Mouse (Mus musculus) v-Abl transformed pro-B cells (cell line): ENCODE measurements around the gene Gm9821.

ENCODE experiments used
- in situ Hi-C, 2 experiments: fragments of 400-800 bp; cut with MboI; formaldehyde crosslinking; loops; one replicate each; pipeline ENCODE4 v1.15.1; 2025; ENCODE audit not compliant: unreplicated experiment in 2 of 2

Gm9821 gene

DNA sequence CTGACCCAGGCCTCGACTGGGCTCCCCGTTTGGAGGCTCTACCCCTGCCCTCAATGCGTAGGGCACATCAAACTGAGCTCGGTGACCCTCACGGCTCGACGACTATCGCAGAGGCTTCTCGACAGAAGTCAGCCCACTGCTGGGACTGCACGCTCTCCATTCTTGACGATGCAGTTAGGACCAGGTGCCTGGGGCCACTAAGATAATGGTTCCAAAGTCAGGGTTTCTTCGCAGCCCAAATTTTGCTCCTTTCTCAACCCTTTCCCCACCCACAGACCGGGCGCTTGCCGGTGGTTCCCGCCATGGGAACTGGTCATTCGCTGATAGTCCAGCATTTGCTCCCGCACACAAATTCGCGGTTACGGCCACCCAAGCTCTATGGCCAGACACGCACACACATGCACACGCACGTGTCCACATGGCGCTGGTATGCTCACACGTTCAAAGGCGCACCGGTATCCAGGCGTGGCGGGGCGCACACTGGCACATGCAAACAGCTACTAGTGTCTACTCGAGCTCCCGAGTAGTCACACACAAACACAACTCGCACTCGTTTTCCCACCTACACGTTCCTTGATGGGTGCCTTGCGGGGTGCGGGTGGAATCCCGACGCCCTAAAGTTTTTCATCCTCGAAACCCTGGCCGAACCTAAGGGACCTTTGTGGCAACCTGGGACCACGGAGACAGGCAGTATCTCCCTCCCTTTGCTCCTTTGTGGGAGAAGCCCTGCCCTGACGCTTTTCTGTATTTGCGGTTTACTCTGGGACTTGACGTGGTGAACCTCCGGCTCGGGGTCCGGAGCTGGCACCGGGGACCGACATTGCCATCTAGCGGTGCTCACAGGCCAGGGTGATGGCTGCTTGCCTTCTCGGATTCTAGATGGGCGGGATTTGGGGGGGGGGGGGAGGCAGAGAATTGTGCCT, 21.8 kb upstream of the Gm9821 start:
- in situ Hi-C loops: loop anchor here (5.0 to 25.0 kb wide), 2 partner anchors 321 to 636 kb away; no protein-coding TSS in a partner anchor

DNA sequence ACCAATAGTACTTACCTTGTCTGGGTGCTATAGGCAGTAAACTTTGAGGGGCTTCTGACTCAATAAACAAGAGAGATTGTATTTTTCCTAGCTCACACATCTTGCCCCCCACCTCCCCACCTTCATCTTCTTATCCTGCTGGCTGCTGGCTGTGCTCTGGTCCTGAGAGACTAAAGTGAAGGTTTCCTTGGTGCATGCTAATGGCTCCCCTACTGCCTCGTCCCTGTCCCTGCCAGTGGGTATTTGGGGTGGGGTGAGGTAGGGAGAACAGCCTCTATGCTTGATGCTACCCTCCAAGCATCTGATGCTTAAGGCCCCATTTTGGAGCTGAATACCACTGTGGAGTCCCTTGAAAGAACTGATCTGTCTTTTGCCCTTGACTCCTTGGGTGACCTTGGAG, 20.8 kb upstream of the Gm9821 start:
- in situ Hi-C loops: loop anchor here (5.0 to 25.0 kb wide), 4 partner anchors 133 to 637 kb away; no protein-coding TSS in a partner anchor

DNA sequence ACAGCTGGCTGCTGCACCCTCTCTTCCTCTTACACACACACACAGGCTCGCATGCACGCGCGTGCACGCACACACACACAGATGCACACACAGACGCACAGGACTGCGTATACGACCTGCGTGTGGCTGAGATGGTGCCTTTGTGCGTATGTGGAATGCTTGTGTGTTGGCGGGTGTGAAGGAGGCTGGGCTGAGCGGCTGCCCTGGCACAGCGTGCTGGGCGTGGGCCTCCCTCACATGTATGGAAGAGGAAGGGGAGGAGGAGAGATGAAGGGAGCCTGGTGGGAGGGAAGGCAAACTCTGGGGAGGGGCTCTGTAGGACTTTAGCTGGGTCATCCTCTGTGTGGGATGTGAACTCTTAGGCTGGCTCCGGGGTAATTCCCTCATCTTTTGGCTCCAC, 20.1 kb upstream of the Gm9821 start:
- in situ Hi-C loops: loop anchor here (5.0 kb wide), 2 partner anchors 132 to 143 kb away; no protein-coding TSS in a partner anchor

DNA sequence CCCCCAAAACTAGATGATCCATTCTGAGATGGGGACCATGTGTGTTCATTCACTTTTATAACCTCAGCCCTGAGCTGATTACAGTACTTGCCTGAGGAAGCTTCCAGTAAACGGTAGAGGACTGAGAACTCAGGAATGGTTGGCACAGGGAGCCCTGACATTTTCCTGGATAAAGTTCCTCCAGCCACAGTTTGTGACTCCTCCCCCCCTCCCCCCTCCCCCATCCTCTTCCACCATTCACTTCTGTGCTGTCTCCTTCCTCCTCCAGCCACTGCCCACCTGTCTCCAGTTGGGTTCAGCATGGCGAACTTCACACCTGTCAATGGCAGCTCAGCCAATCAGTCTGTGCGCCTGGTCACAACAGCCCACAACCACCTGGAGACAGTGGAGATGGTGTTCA, 18.6 kb upstream of the Gm9821 start, which contains the start of gene Chrm4:
Gene Chrm4, plus strand, starts transcription at position 301 of the 400 bp plus-strand sequence.
- in situ Hi-C loops: loop anchor here (5.0 kb wide), 2 partner anchors 130 to 145 kb away; no protein-coding TSS in a partner anchor

DNA sequence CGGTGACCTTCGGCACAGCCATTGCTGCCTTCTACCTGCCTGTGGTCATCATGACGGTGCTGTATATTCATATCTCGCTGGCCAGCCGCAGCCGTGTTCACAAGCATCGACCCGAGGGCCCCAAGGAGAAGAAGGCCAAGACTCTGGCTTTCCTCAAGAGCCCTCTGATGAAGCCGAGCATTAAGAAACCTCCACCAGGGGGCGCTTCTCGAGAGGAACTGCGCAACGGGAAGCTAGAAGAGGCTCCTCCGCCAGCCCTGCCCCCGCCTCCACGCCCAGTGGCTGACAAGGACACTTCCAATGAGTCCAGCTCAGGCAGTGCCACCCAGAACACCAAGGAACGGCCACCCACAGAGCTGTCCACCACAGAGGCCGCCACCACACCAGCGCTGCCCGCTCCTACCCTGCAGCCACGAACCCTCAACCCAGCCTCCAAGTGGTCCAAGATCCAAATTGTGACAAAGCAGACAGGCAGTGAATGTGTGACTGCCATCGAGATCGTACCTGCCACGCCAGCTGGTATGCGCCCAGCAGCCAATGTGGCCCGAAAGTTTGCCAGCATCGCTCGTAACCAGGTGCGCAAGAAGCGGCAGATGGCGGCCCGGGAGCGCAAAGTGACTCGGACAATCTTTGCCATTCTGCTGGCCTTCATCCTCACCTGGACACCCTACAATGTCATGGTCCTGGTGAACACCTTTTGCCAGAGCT, 17.5 kb upstream of the Gm9821 start:
- in situ Hi-C loops: loop anchor here (5.0 kb wide), 2 partner anchors 129 to 146 kb away; no protein-coding TSS in a partner anchor

DNA sequence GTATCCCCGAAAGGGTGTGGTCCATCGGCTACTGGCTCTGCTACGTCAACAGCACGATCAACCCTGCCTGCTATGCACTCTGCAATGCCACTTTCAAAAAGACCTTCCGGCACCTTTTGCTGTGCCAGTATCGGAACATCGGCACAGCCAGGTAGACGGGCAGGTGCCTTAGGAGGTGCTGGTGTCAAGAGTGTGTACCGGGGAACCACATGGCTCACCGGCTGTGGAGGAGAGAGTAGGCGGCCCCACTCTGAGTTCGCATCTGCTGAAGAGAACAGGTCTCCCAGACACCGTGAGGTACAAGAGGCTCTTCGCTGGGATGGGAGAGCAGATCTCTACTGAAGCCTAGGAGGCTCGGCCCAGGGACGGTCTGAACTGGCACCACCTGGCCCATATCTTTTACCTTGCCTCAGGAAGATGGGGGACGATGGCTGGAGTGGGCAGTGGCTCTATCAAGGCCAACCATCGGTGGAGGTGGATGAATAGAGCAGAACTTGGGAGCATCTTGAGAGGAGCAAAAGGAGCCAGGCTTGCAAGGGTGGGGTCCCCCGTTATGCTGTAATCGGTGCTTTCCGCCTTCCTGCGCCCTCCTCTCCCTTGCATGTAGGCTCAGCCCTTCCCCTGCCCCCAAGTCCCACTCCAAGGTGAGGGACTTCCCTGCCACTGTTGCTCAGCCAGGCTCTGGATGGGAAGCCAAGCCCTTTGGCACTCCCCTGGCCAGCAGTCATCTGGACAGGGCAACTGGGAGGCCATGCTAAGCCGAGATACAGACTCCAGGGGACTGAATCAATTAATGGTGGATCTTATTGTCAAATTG, 16.8 kb upstream of the Gm9821 start:
- in situ Hi-C loops: loop anchor here (5.0 kb wide), 2 partner anchors 129 to 146 kb away; no protein-coding TSS in a partner anchor

DNA sequence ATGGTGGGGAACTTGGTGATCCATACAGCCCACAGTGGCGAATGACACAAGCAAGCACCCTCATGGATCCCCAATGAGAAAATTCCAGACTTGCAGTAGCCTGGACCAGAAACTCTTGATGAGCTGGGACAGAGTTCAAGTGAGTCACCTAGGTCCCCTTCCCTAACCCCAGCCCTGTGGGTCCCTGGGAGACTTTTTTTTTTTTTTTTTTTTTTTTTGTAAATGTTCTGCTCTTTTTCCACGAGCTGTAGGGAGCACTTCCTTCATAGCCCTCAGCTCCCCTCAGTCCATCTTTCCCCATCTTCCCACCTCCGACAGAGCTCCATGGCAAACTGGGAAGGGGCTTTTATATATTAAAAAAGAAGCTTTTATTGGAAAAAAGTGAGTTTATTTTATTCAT, 16.0 kb upstream of the Gm9821 start:
- in situ Hi-C loops: loop anchor here (5.0 kb wide), 2 partner anchors 128 to 147 kb away; no protein-coding TSS in a partner anchor

DNA sequence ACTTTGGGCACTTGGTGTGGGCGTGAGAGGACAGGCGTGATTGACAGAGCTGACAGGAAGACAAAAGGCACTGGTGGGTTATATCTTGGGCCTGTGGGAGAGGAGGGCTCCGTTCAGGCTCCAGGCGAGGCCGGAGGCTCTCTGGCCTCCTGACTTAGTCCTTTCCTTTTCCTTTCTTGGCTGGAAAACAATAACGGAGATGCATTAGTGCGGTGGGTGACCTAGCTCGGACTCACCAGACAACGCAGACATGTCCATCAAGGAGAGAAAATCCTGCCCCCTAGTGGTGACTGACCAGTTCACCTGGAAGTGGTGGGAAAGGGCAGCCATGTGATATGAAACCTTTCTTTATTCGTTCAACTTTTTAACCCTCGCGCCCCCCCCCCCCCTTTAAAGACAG, 15.6 kb upstream of the Gm9821 start:
- in situ Hi-C loops: loop anchor here (5.0 kb wide), 2 partner anchors 127 to 148 kb away; no protein-coding TSS in a partner anchor

DNA sequence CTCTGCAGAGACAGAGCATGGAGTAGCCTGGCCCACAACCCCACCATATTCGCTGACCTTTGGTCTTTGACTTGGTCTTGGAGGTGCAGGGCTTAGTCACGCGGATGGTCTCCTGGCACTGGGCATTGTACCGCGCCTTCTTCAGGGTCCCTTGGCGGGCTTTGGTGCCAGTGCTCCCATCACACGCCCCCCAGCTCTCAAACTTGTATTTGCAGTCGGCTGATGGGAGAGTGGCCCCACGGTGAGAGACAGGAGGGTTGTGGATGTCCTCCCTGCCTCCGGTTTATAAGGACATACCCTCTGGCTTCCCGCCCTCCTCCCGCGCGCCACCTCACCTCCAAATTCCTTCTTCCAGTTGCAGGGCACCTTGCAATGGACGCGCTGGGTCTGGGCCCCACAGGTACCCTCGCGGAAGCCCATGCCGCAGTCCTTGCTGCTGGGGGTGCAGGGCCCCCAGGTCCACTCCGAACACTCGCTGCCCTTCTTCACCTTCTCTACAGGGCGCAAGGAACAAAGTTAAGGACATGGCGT, 14.7 kb upstream of the Gm9821 start:
- in situ Hi-C loops: no loop called here

DNA sequence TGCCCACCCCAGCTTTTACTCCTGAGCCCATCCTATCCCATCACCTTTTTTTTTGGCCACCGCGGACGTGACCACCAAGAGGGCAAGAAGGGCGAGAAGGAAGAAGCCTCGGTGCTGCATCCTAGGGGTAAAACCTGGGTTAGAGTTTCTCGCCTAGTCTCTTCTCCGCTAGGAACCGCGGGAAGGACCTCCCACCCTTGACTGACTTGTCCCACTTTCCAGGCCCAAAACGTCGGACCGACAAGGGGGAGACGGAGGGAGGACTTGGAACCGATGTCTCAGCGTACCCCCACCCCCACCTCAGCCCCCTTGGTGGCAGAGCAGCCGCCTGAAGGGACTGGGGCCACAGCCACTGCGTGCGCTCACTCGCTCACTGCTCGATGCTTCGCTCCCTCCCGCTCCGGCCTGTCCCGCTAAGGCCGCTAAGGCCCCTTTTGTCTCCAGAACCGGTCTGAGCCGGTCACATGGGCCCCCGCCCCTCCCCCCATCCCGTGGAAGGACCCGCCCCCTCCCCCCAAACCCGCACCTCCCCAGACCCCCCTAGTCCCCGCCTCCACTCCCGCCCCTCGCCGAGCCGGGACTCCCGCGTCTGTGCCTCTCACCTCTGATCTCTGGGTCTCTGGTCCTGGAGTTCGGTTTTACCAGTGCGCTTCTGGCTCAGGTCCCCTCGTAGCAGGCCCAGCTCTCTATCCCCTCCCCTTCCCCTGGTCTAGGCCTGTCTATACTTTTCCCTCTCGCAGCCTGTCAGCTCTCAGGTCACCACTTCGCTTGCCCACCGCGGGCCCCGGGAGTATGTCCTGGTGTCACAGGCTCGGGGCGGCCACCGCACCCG, 14.0 kb upstream of the Gm9821 start:
- in situ Hi-C loops: no loop called here

DNA sequence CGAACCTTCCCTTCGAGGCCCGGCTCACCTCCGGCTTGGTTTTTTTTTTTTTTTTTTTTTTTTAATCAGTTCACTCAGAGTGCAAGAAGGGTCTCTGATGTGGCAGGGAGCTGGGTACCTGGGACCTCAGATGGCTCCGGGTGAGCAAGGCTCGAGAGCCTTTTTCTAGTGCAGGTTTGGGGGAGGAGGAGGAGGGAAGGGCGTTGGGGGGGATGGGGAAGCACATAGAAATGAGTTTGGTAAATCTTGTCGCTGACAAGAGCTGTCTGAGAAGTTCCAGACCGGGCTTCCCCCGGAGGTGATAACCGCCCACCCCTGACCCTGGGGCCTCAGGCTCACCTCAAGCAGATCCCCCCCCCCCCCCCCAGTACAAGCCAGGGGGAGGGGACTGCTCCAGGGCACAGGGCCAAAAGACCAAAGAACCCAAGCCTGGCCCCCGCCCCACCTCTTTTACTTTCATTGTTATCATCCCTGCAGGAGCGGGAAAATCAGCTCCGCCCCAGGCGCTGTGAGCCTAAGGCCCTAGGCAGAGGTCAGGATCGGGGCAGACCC, 13.3 kb upstream of the Gm9821 start, which contains the start of gene Mdk:
Gene Mdk, minus strand, starts transcription at position 138 of the 552 bp plus-strand sequence.
- in situ Hi-C loops: no loop called here

DNA sequence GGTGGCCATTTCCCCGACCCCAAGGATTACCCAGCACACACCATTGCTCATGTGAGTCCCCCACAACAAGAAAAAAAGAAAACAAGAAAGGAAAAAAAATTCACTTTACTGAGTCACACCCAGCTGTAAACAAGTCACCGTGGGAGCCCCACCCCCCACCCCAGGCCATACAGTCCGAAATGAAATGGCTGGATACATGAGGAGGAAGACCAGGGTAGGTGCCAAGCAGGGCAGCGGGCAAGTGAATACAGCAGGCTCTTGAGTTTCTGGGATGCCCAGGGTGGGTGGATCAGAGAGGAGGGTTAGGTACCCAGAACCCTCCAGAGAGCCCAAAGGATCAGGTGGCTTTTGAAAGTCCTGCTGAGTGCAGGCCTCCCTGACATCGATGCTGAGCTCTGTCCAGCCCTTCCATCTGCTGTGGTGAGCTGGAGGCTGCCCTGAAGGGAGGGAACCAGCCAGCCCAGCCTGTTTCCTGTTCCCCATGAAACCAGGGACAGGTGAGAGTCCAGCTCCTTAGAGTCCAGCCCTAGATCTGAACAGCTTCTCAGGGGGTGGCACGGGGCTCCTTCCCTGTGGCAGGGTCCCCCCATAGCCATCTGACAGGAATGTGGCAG, 12.7 kb upstream of the Gm9821 start:
- in situ Hi-C loops: no loop called here

DNA sequence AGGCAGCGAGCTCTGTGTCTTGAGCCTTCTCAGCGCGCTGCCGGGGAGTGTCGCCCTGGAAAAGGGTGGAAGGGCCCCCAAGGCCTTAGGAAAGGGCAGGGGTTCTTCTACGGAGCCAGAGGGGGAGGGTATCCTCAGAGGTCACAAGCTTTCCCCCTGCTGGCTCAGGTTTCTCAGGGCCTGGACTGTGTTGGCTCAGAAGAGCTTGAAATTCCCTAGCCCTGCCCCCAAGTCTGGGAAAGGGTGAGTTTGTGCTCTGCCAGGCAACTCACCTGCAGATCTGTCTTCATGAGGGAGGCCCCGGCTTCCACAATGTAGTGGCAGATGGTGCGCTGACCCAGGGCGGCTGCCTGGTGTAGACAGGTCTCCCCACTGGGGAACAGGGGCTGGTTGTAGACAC, 12.0 kb upstream of the Gm9821 start:
- in situ Hi-C loops: no loop called here

DNA sequence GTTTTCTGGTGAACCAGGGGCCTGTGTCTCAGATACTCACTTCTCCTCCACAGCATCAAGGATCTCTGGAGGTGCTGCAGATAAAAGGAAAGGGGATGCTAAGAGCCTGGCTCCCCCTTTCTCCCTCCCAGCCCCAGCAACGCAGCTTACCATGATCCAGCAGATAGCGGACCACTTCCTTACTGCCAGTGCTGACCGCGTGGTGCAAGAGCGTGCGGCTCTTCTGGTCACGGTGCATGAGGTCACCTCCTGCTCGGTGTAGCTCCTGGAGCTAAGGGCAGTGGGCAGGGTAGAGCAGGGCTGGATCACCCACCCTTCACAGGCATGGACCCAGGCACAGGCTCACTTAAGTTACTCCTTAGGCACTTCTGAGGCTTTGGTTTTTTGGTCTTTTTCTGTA, 11.5 kb upstream of the Gm9821 start:
- in situ Hi-C loops: no loop called here

DNA sequence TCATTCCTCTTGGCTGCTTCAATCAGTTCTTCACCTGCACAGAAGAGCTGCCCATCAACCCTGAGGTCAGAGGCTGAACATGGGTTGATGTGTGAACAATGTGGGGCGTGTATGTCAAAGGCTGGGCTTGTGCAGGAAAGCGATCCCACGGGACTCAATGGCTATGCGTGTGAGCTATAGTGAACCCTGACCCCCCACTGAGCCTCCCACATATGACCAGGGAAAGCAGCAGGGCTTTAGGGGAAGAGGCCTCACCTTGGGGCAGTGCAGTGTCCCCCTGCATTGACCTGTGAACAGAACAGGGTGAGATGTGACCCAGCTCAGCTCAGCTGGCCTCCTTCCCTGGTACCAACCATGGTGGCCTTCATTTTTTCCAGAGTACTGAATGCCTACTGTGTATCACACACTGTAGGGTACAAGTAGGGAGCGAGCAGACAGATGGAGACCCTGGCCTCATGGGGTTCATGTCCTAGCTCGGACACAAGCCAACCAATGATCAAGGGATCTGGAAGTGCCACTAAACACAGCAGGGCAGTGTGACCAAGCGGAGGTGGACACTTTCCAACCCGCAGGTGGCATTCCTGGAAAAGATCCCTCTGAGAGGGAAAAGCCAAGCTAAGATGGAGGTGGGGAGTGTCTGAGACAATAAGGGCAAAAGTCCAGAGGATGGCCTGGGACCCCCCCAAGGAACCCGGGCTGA, 10.5 kb upstream of the Gm9821 start:
- in situ Hi-C loops: no loop called here

DNA sequence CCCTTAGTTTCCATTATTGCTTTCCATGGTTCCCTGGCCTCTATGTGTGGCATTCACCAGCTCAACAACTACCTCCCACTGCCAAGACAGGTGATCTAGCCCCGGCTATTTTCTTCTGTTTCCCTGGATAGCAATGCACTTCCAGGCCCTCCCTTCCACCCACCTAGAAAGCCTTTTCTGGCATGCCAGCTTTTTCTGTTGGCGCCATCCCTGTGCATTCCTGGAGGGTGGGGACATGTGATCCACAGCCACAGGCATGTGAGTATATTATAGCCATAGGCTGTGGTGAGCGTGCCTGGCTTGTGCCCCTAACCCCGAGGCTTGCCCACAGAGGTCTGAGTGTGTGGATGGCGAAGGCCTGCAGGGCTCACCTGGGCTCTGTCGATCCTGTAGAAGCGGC, 9.3 kb upstream of the Gm9821 start:
- in situ Hi-C loops: no loop called here

DNA sequence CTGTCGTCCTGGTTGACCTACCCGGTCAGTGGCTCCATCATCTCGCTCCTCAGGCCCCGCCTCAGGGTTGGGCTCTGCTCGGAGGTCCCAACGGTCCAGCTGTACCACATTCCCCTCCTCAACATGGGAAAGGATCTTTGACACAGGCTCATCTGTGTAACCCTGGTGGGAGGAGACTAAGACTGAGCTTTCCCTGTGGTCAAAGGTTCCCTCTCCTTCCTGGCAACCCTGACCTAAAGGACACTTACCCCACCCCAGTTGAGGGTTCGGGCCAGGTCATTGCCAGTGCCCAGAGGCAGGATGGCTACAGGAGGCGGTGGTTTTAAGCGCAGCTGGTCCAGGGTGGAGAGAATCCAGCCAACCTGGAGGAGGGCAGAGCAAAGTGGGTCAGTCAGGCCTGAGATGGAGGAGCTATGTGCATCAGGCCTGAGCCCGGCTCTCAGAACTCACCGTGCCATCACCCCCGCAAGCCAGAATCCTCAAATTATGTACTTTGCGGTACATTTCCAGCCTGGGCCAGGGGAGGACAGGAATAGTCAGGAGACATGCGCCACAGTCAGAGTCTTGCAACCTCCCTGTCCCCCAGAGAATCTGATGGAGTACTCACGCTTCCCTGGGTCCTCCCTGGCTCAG, 6.1 kb upstream of the Gm9821 start:
- in situ Hi-C loops: no loop called here
